Mouse (Mus musculus) heart, postnatal 0 days (tissue): ENCODE results near the gene Atrnl1. TPM values are rescaled to one million over a fixed set of nuclear protein-coding genes. Genes with fewer than 3 reads are reported as not detected.

Experiments used
- ATAC-seq: fragments of 200-750 bp; cut with Nextera tagmentation; 2 replicates; pipeline ENCODE4 v1.8.0; 2017; ENCODE audit warnings: low read depth, moderate number of reproducible peaks, moderate library complexity; ENCODE audit not compliant: insufficient read depth
- DNase-seq: peaks from one replicate; pipeline ENCODE4 v3.0.0-alpha.2; 2016; ENCODE audit warnings: low spot score
- H3K27ac ChIP-seq: fragments of 300-500 bp; sonication (generic); 2 replicates; pipeline ENCODE4 v1.5.1; 2014; ENCODE audit warnings: low read depth, mild to moderate bottlenecking
- H3K27me3 ChIP-seq: fragments of 300-500 bp; sonication (generic); 2 replicates; pipeline ENCODE4 v1.6.1; 2014; ENCODE audit warnings: low read length, mixed read lengths; ENCODE audit not compliant: control insufficient read depth, insufficient read depth
- H3K36me3 ChIP-seq: fragments of 300-500 bp; sonication (generic); replicated peaks from 2 replicates; pipeline ENCODE4 v1.6.1; 2014; ENCODE audit warnings: low read length, mixed read lengths; ENCODE audit not compliant: control insufficient read depth, insufficient read depth
- H3K4me1 ChIP-seq: fragments of 300-500 bp; sonication (generic); 2 replicates; pipeline ENCODE4 v1.6.1; 2014; ENCODE audit warnings: antibody characterized with exemption; ENCODE audit not compliant: control insufficient read depth, insufficient read depth
- H3K4me2 ChIP-seq: fragments of 300-500 bp; sonication (generic); 2 replicates; pipeline ENCODE4 v1.6.1; 2014; ENCODE audit warnings: low read depth, mild to moderate bottlenecking, low read length, moderate library complexity
- H3K4me3 ChIP-seq: fragments of 300-500 bp; sonication (generic); 2 replicates; pipeline ENCODE4 v1.5.1; 2014; ENCODE audit warnings: low read depth, low read length
- H3K9ac ChIP-seq: fragments of 300-500 bp; sonication (generic); replicated peaks from 2 replicates; pipeline ENCODE4 v1.6.1; 2014; ENCODE audit warnings: low read depth, low read length, mixed read lengths
- H3K9me3 ChIP-seq: fragments of 300-500 bp; sonication (generic); replicated peaks from 2 replicates; pipeline ENCODE4 v1.6.1; 2016; ENCODE audit warnings: low read length; ENCODE audit not compliant: control insufficient read depth
- CTCF ChIP-seq: IDR thresholded peaks from 2 replicates; pipeline ENCODE4 v1.5.1; 2016; ENCODE audit warnings: antibody characterized with exemption, control low read depth, low read depth
- EP300 ChIP-seq: IDR thresholded peaks from 2 replicates; pipeline ENCODE4 v1.6.1; 2016; ENCODE audit warnings: antibody characterized with exemption, low read depth
- WGBS: fragments of 180-500 bp; shearing (Covaris S2); extraction: QIAGEN DNeasy Blood & Tissue Kit; methylation state at CpG from one replicate; pipeline ENCODE4 v1.1.7; 2014; 5-methylcytosine and 5-hydroxymethylcytosine counted together
- polyA plus RNA-seq: library from polyadenylated mRNA; unstranded; fragments of >200 nt; fragmentation: Nextera tagmentation; extraction: Ambion mirVana; gene quantifications from 2 replicates; pipeline ENCODE4 v1.2.1, GENCODE M21; 2015
- total RNA-seq: library from RNA; depleted of rRNA; stranded (reverse); fragments of >200 nt; gene quantifications from 2 replicates; pipeline ENCODE4 v1.2.3, GENCODE M21; 2014; ENCODE audit warnings: low replicate concordance

Gene Atrnl1
- total and polyA plus RNA-seq, 2 experiments from 2014 or later = 1.7 to 16.9 TPM

GRCm38 (mm10) chr19:58072846-58073245 lies 462.0 kb downstream of the Atrnl1 start:
- ATAC-seq = peak; percentile 41; the same call in 1 of the 2 replicates
- H3K4me3 ChIP-seq = no peak overlapping the region
- no peaks in the 10 kb centered on the region for H3K36me3 ChIP-seq
- H3K27me3 ChIP-seq = no peaks in the 10 kb centered on the region
- no peak for DNase-seq
- no peaks in the 10 kb centered on the region for H3K4me1 ChIP-seq
- TF ChIP-seq CTCF (no peak), EP300 (no peak)
- 76% methylated on average over 9 of the region's 9 CpGs for WGBS
- H3K9me3 ChIP-seq = no peaks in the 10 kb centered on the region
- H3K4me2 ChIP-seq = 0 out of 2 replicates have a peak overlapping the region, but pooled peaks have one; percentile 15
- H3K27ac ChIP-seq = no peak overlapping the region
- H3K9ac ChIP-seq = no peak overlapping the region

DNA sequence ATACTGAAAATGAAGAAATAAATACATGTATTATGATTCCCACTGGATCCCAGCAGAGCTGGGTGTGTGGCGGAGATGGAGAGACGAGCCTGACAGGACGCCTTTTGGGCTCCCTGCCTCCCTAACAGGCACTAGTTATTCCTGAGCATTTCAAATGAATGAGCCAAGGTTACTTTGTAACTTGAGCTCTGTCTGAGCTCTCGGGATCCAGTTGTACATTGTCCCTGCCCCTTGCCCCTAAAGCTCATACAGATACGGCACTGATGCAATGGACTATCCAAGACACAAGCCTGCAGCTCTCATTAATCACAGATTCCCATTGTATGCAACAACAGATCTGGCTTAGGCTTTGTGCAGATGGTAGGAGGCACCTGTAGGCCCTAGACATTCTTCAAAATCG lies 464.4 kb downstream of the Atrnl1 start:
- Histone ChIP-seq H3K27me3 (no peaks in the 10 kb centered on the region), H3K4me1 (no peaks in the 10 kb centered on the region), H3K4me2 (no peak overlapping the region), H3K4me3 (no peak overlapping the region), H3K27ac (no peak overlapping the region), H3K36me3 (no peaks in the 10 kb centered on the region), H3K9me3 (no peaks in the 10 kb centered on the region), H3K9ac (no peak overlapping the region)
- WGBS = 82% methylated on average over 6 of the region's 6 CpGs
- TF ChIP-seq EP300 = no peak
- TF ChIP-seq CTCF = no peak
- no peak for DNase-seq
- ATAC-seq = no peak

DNA sequence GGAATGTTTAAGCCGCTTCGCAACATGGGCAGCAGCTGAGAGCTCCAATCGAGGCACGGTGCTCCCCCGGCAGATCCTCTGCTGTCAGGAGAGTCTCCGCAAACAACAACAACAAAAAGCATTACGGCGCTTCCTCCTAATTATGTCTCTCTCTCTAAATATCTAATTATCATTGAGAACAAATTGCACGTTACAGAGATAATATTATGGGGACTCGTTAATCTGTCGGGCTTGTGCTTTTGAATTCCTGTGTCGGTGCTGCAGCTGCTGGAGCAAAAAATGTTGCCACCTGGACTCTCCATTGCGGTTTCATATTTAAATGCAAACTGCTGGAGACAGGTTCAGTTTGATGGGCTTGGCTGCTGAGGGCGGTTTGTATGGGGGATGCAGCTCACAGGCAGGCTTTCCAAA lies 466.1 kb downstream of the Atrnl1 start:
- ATAC-seq = no peak
- 80% methylated on average over 14 of the region's 14 CpGs for WGBS
- no peak overlapping the region for H3K27ac ChIP-seq
- H3K9me3 ChIP-seq = no peaks in the 10 kb centered on the region
- H3K27me3 ChIP-seq = no peaks in the 10 kb centered on the region
- no peak overlapping the region for H3K9ac ChIP-seq
- no peaks in the 10 kb centered on the region for H3K36me3 ChIP-seq
- no peaks in the 10 kb centered on the region for H3K4me1 ChIP-seq
- H3K4me2 ChIP-seq = no peak overlapping the region
- TF ChIP-seq EP300 = no peak
- TF ChIP-seq CTCF = no peak
- H3K4me3 ChIP-seq = no peak overlapping the region
- no peak for DNase-seq

DNA sequence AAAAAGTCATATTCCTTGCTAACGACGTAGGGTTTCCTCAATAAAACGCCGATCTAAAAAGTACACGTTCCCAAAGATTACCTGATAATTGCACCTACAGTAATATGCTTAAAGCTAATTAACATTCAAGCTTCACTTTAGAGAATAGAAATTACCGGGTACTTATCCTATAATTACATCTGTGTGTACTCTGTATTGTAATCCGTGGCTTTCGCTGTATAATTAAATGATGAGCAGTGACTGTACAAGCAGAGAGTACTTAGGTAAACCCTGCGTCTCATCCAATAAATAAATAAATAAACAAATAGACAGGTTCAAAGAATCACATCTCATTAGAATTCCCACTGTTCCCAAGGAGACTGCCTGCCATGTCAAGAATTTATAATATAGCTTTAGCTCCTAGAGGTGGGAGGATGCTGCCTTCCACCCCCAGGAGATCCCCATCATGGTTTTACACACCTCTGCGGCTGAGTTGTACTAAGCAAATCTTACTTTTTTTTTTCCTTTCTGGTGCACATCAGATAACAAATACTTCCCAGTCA lies 466.8 kb downstream of the Atrnl1 start:
- 92% methylated on average over 10 of the region's 10 CpGs for WGBS
- Histone ChIP-seq H3K4me1 (no peaks in the 10 kb centered on the region), H3K9ac (no peak overlapping the region), H3K36me3 (no peaks in the 10 kb centered on the region), H3K9me3 (no peaks in the 10 kb centered on the region), H3K4me2 (no peak overlapping the region), H3K27ac (no peak overlapping the region), H3K4me3 (no peak overlapping the region), H3K27me3 (no peaks in the 10 kb centered on the region)
- ATAC-seq (no peak), DNase-seq (no peak)
- TF ChIP-seq CTCF (no peak), EP300 (no peak)

- TF ChIP-seq EP300 = no peak
- TF ChIP-seq CTCF = no peak
- H3K4me3 ChIP-seq = no peak overlapping the region
- no peaks in the 10 kb centered on the region for H3K36me3 ChIP-seq
- ATAC-seq (no peak), DNase-seq (no peak)
- no peaks in the 10 kb centered on the region for H3K9me3 ChIP-seq
- 71% methylated on average over 6 of the region's 6 CpGs for WGBS
- H3K9ac ChIP-seq = no peak overlapping the region
- H3K27me3 ChIP-seq = no peaks in the 10 kb centered on the region
- H3K4me1 ChIP-seq = no peaks in the 10 kb centered on the region
- H3K27ac ChIP-seq = no peak overlapping the region
- H3K4me2 ChIP-seq = no peak overlapping the region
These were observed 469.3 kb downstream of the Atrnl1 start for GRCm38 (mm10) chr19:58080168-58080567.

DNA sequence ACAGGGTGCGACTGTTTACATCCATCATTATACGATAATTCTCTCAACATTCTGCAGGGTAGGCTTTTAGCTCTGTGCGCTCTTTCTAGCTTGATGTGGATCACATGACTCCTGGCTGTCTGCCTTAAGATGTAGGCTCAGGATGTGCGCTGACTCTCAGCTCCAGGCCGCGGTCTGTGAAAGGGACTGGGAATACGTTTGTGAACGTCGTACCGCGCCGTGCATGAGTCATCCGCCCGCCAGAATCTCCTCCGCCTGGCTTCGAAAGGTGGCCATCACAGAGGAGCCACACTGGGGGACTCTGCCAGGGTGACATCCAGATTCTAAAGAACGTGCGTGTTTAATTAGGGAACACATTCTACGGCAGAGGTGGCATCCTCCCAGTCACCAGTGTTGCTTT lies 471.9 kb downstream of the Atrnl1 start:
- no peak overlapping the region for H3K27ac ChIP-seq
- ATAC-seq = no peak
- no peaks in the 10 kb centered on the region for H3K36me3 ChIP-seq
- H3K9me3 ChIP-seq = no peaks in the 10 kb centered on the region
- H3K9ac ChIP-seq = no peak overlapping the region
- TF ChIP-seq EP300 = no peak
- H3K27me3 ChIP-seq = no peaks in the 10 kb centered on the region
- no peak for DNase-seq
- H3K4me3 ChIP-seq = no peak overlapping the region
- no peak overlapping the region for H3K4me2 ChIP-seq
- H3K4me1 ChIP-seq = no peaks in the 10 kb centered on the region
- 93% methylated on average over 19 of the region's 19 CpGs for WGBS
